Mouse (Mus musculus): ENCODE measurements at regions not wholly inside any gene's neighbourhood (a gene's known extent, or its start where the extent isn't known, plus 50 kb on each side); places are given as distances from the start of the nearest gene placed in this dataset.

DNA sequence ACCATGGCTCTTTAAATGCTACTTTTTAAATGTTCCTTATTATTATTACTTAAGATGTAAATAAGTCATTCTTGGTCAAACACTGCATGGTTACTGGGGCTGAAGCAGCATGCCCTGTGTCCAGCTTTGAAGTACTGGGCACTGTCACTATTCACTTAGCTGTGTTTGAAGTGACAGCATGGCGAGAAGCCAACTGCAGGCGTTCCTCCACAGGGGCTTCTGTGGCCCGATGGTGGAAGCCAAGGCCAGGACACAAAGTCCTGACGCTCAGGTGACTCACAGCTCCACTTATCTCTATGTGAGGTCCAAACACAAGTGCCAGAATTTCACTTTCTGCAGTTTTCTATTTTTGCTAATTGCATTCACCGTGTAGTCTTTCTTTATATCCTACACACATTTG is 65.3 kb downstream of the Cdca7 start:
- DNase-seq (ENCODE audit: low spot score): no peak

DNA sequence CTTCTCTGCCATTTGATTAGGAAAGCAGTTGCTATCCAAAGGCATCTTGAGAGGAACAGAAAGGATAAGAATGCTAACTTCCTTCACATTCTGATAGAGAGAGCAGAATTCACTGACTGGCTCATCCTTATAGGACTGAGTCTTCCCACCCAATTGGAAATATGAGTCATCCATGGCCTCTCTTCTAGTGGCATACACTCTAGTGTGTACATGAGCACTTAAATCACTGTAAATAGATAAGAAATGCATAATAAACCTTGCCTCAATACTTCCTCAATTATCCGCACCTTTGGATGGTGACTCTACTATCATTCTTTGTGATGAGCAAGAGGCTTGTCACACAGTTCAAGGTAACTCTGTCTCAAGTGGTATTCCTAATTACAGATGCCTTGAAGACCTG is 69.5 kb downstream of the Cdca7 start:
- no peak for DNase-seq (ENCODE audit: low spot score)

DNA sequence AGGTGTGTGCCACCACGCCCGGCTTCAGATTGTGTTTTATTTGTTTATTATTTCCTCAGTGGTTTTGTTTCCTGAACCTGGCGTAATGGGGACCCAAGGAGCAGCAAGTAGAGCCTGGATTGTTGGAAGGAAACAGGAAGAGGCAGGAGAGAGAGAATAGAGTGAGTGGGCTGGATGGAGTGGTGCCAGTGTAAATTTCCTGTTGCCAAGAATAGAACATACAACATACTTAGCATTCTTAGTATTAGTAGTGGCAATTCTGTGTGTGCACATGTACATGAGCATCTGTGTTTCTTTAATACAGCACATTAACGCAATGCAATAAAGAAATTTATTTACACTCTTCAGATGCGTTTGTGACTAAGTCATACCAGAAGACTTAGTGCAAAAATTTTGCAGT is 70.5 kb downstream of the Cdca7 start:
- no peak for DNase-seq (ENCODE audit: low spot score)

DNA sequence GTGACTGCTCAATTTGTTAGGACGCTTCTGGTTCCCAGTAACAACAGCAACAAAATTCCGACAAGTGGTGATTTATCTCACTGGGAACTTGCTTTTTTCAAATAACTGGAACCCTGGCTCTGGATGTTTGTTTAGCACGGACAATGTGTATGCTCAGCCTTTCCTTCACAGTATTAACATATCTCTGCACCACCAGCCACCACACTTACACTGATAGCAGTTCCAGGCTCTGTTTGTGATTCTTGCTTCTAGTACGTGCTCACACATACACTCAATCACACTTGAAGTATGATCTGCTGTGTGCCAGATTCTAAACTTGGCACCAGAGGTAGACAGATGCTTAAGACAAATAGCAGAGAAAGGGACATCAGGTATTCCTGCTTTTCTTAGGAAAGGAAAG is 71.0 kb downstream of the Cdca7 start:
- no peak for DNase-seq (ENCODE audit: low spot score)

DNA sequence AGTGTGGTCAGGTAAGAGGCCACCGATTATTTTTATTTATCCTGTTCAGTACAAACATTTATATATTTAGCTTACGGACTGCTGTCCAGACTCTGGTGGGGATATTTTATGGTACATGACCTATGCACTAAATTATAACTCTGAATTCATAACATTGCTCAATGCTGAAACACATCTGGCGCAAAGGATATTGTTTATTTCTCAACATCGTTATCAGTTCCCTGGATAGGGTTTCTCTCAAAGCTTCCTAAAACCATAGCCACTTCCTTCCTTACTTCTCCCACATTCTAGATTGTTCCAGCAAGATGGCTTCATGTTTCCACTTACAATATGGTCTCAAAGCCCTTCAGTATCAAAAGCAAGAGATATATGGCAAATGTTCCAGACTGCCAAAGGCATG is 75.3 kb downstream of the Cdca7 start:
- DNase-seq (ENCODE audit: low spot score): no peak

DNA sequence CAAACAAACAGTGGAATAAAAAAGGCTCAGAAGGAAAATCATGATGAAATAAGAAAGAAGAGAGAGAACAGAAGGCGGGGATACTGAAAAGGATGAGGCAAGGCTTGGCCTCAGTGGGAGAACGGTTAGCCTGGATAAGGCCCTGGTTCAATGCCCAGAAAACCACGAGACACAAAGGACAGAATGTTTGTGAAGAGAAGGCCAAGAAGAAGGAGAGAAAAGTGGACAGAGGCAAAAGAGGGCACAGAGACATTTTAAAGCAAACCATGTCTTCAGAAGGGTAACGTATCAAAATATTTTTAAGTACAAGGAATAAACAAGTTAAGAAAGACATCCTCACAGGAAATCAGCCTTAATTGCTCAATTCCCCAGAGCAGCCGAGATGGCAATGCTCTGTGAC is 78.6 kb downstream of the Cdca7 start:
- no peak for DNase-seq (ENCODE audit: low spot score)

DNA sequence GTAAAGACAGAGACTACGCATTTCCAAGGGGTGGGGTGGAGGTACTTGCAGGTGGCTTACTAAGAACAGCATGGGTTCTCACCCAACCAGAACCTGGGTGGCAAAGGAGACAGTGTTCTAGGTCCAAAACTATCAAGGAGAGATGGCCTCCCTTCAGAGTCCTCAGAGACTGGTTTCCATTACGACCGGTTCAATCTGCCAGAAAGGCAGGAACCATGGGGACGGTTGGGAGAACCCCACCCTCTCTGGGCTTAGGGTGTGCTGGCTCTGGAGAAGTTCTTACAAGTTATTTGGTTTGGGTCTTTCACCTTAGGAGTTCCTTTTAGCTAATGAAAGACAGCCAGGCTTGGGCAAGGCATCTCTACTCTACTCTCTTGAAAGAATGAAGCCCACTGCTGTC is 79.2 kb downstream of the Cdca7 start:
- DNase-seq (ENCODE audit: low spot score): no peak

DNA sequence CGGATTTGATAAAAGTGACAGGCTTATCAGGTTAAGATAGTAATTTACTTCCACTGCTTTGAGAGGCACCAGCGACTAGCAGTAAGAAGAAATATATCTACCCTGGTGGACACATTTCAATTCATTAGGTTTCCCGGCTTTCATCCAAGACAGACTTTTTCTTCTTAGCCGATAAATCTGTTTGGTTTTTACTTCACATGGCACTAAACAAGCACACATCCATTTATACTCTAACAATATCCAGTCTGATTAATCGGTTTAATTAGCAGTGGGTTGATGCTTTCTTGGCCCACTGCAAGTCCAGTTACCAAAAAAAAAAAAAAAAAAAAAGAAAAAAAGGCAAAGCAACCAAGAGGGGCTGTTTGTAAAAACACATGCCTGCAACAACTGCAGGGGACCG is 79.6 kb downstream of the Cdca7 start:
- DNase-seq (ENCODE audit: low spot score): no peak

DNA sequence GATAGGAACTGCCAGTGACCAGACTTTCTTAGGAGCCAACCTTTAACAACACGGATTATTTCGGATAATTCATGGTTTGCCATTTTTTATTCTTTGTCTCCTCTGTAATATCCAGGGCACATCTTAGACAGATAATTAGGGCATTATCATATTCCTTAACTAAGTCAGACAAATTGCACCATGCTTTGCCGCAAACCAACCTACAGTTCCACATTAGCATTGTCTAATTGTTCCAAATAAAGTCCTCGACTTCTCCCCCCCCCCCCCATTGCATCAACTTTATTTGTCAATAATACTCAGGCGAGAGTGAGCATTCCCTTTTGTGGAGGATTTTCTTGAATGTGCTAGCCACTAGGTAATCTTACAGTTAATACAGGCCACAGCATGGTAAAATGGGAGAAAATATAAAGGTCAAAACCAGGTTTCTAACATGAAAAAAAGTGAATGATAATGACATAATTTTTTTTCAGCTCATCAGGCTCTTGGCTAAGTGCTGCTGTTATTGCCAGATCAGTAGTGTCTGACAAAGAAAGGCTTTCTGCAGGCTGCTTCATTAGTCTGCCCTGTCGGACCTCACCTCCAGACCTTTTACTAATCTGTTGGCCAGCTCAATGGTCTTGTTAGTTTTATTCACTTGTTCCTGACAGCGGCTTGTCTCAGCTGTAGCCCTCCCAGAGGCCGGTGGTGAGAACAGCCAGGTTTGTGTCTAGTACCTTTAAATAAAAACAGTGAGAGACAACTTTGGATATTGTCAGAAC is 80.3 kb downstream of the Cdca7 start:
- no peak for DNase-seq (ENCODE audit: low spot score)

DNA sequence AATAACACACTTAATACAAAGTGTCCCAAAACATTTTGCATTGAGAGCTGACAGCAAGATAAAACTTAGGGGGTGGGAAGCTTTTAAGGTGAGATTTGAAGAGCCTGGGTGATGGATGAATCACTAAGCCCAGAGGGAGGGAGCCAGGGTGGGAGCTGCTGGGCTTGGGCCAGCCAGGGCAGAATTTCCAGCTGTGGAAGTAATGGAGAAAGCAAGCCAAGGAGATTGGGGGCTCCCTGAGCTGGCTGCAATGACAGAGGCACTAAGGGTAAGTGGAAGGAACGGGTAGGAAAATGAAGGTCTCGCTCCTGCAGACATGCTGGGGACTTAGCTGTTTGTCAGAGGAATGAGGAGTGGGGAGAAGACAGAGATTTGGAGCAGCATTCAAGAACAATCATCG is 81.2 kb downstream of the Cdca7 start:
- DNase-seq (ENCODE audit: low spot score): no peak

DNA sequence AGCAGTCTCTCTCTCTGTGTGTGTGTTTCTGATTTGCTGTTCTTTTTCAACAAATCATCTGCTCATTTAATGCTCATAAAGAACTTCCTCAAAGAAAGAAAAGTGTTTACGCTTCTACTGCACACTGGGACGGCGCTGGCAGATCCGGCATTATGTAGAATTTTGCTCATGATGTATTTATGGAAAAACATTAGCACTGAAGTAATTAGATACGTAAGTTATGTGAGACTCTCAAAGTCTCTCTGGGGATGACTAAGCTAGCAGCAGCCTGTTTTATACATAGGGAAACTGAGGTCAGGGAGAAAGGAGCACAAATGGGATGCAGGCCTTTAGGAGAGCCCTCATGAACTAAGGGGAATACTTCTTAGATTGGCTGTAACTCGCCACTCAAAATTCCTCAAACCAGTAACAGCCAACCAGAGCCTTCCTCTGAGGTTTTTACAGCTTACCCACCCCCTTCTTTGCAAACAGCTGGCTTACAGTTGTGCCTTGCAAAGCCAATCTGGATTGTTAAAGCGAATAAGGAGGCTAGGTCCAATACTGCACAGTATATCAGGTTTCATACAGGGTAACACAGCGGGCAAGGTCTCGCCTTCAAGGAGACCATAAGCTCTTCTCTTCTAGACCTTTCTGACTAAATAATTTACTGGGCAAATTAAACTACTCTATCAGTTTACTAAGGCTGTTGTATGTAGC is 81.8 kb downstream of the Cdca7 start:
- no peak for DNase-seq (ENCODE audit: low spot score)

DNA sequence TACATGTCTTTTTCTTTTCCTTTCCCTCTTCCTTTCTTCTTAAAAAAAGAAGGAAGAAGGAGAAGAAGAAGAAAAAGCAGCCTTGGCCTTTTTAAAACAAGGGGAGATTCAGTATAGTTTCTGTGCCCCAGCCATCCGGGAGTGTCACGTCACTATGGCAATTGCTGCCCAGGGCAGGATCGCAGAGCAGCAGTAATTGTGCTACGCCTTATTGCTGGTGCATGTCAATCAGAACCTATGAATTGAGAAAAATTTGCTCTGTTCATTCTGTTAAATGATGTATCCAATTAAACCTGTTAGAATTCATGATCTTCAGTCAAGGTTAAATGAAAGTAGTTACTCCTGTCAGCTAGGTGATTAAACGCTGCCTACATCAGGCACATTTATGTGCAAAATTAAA is 85.4 kb downstream of the Cdca7 start:
- DNase-seq (ENCODE audit: low spot score): no peak

DNA sequence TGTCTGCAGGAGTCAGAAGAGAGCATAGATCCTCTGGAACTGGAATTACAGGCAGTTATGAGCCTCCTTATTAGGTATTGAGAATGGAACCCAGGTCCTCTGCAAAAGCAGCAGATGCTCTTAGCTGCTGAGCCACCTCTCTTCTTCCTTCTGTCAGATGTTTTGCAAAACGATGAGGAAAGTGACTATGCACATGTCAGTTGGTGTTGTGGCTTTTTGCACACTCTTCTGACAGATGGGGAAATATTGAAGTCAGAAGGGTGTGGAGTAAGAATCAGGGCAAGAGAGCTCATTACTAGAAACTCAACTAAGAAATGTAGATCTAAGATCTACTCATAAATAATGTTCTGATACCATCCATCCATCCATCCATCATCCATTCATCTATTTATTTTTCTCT is 102.4 kb downstream of the Cdca7 start:
- DNase-seq (ENCODE audit: low spot score): no peak

DNA sequence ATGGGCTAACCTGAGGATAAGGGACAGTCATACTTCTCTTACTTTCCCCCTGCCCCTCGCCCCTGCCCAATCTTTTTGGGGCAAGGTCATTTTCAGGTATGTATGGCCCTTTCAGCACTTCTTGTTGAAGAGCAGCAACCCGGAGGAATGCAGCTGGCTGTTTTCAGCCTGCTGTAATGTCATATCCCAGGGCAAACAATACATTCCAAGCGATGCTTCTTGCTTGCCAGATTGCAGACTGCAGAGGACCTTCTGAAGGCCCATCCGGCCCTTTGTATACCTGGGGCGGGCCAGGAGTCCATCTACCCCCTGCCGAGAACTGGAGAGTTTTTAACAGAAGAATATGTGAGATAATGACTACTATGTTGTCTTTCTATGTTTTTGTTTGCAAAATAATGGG is 105.2 kb downstream of the Cdca7 start:
- DNase-seq (ENCODE audit: low spot score): no peak

DNA sequence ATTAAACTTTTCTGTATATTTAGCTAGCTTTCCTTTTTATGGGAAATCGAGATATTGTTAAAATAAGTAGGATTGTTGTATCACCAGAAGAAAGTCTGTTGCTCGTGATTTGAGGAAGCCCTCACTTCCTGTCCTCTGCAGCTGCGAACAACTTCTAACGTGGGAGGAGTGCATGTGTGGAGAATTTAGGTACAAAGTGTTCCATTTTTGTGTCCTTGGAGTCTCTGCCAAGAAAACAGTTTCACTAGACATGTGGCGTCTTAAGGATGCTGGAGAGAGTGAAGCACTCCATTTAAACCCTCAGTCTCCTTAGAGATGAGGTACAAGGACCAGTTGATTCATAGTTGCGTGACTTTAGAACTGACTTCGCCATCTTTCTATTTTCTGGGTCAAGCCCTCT is 112.9 kb downstream of the Cdca7 start:
- DNase-seq (ENCODE audit: low spot score): peak; percentile 12

DNA sequence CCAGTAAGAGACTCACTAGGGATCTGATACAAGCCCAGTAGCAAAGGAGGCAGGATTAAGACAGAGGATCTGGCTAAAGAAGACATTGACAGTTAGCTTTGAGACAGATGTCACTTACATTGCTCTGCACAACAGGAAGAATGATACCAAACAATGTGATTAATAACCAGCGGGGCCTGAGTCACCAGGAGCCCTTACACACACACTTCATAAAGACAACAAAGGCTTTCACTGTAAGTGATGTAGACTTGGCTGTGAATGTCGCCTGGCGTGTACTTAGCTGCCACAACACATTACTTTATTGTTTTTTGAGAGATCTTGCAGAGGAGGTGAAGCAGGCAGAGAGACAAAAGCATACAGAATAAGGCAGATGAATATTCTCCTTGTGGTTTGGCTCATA is 116.1 kb downstream of the Cdca7 start:
- no peak for DNase-seq (ENCODE audit: low spot score)

DNA sequence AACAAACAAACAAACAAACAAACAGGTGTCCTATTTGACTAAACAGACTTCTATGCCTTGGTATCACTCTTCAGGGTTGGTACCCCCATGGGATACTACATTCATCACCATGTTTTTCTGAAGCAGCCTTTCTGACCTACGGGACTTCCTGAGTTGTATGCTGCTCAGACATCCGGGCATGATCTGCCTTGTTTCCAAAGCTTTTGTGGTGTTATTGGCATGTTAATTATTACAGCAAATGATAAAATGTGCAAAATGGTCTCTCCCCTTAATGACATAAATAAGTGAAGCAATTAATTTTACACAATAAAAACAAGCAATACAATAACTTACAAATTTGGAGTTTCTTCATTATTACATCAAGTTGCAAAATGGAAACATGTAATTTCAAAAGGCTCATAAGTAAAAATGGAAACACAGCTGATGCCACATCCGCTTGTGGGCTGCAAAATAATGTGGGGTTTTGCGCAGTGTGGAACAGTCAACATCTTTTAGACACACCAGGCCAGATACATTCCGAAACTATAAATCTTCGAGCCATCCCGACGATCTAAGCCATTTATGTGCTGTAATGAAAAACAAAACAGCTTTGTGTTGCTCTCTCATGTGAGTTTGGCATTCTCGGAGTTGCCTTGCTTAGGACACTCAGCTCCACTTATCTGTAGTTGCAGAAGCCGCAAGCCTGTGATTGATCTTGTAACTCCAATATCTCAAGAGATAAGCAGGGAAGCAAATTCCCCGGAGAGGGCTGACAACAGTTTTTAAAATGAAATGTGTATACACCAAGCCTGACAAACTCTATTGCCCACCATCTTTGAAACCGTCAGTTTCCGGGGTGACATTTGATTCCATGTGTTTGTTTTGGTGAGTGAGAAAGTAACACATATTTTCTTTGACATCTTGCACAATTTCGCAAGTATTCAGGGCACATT is 121.3 kb downstream of the Cdca7 start:
- DNase-seq (ENCODE audit: low spot score): no peak

DNA sequence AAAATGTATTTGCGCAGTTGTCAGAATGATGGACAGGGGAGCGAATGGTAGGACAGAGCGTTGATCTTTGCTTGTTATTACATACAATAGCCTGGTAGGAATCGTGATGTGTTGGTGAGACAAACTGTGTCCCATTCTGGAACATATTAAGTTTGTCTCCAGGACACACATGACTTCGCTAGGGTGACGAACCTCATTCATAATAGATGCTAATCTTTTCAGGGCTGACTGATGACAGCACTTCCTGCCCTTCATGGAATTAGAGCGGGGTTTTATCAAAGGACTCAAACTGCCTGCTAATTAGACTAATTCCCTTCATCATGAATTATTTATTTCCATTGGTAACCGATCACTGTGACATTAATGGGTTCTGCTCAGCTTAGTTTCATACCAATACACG is 122.0 kb downstream of the Cdca7 start:
- DNase-seq (ENCODE audit: low spot score): no peak

DNA sequence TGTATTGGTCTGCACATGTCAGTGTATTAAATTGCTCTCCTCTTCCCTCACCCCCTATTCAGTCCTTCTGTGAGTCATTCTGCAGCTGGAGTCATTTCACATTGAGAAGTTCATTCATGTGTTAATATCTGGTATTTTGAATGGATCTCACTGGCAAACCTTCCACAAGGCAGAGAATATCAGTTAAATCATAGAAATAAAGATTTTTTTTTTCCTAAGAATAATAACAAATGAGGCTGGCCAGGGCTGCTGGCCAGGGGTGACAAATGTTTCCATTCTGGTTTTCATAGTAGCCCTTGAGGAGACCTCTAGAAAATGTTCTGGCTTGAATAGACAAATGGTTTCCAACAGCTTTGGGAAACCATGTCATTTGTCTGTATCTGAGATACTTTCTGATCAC is 124.8 kb downstream of the Cdca7 start:
- no peak for DNase-seq (ENCODE audit: low spot score)

DNA sequence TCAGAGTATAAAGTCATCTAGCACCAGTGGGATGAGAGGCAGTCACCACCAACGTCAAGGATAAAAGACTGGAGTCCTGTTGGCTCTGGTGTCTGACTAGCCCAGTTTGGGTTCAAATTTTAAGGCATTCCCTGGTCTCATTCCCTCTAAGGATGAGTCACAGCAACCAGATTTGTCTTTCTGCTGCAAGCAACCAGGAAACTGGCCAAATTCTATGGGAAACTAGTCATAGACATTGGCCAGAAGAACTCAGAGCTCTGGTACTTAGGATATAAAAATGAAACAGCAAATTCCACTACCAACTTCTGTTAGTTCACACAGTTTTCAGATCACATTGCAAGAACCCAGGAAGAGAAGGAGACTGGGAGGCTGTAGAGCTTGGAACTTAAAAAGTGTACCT is 126.2 kb downstream of the Cdca7 start:
- peak; percentile 14 for DNase-seq (ENCODE audit: low spot score)

DNA sequence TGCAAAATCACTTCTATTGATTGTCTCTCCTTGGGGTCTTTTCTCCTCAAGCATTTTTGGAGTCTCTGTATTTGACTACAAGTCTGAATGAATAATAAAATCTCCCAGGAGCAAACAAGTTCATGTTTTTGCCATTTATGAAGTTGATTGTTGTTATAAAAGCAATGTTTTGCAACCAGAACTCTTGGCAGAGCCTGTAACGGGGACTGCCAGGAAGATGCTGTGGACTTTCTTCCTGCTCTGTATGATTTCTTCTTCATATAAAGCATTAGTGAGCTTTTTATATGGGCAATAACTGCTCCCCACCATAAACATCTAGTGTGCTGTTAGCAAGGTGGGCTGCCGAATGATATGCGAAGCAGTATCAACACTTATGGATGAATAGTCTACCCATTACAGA is 136.3 kb downstream of the Cdca7 start:
- DNase-seq (ENCODE audit: low spot score): no peak

DNA sequence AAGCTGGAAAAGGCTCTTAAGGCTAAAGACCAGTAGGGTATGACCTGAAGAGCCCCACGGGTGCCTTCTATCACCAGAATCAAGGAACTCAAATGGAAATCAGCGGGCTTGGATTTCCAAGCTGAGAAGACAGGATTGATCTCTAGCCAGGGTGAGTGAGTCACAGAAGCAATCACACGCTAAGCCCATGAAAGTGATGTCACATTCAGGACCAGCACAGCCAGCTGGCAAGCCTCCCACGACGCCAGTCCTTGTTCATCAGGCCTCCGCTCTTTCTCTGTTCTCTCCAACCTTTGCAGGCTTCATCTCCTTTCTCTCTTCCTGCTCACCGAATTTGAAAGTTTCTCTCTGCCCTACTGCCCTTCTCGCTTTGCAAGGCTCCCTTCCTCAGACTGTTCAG is 138.3 kb downstream of the Cdca7 start:
- peak; percentile 54 for DNase-seq (ENCODE audit: low spot score)

DNA sequence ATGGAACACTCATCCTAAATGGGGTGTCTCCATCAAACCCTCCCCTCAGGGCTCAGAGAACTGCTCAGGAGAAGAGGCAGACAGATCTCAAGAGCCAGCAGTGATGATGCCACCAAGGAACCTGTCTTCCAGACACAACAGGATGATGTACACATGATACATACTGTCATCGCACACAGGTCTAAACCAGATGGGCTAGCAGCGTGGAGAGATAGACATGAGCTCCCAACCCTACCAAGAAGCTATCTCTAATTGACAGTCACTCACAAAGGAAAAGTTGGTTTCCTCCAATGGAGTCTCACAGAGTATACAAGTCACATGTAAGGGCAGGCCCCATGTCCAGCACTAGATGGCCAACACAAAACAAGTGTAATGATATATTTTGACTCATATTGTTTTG is 139.9 kb downstream of the Cdca7 start:
- DNase-seq (ENCODE audit: low spot score): no peak
